Mouse (Mus musculus): Measurements from ENCODE around the gene Zfp143. TPM values are rescaled to one million over a fixed set of nuclear protein-coding genes. Genes with fewer than 3 reads are reported as not detected.
"Not testable (repeated sequence)": the region's sequence is repeated elsewhere in the genome, so short reads cannot be mapped to it uniquely, and the experiment has no call there.

Zfp143 gene
- total and polyA plus RNA-seq, 2 experiments: 6.5 to 6.6 TPM

DNA sequence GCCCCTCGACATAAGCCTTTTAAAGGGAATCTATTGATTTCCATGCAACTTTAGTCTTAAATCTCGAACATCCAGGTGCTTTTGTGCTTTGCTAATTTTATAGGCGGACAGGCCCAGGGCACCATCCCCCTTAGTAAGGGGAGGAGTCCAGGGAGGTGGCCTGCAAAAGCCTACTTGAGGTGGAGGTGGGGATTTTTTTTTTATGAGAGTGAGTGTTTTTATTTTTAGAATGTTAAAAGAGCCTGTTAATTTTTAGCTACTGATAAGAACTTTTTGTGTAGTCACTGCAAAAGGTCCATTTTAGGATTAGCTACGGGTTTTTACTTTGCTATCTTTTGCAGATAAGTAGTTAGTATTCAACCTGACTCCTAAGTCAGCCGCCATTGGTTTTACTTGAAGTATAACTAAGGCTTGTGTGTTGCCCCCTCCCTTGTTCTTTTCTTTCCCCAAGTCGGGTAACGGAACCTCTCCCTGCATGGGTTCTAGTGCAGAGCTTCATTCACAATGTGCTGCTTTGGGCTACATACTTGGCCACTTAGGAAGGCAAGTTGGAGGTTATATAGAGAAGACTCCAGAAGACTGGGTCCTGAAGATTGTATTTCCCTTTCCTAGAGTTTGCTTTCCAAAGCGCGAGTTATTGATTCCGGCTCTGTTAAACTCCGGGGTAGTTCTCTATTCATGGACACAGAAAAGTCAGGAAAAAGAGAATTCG is 63.0 kb downstream of the Zfp143 start:
- peak overlapping the region; percentile 96 for H3K27ac ChIP-seq (replicated peaks; ENCODE audit: insufficient read depth, low read depth, low read length)
- DNase-seq (ENCODE audit: extremely low read depth, low read depth, low spot score): peak; percentile 88
- peak overlapping the region; percentile 91 for H3K4me3 ChIP-seq (ENCODE audit: insufficient read depth, low read depth, low read length)
- H3K4me1 ChIP-seq (ENCODE audit: control insufficient read depth, insufficient read depth, low read length): peaks cover 8% of the 10 kb centered on the region
- 9% methylated on average over 12 of the region's 12 CpGs for WGBS
- H3K79me2 ChIP-seq (ENCODE audit: control insufficient read depth, insufficient read depth, low read length): no peaks in the 10 kb centered on the region
- peaks cover 3% of the 10 kb centered on the region; the same call in 1 of the 2 replicates for H3K36me3 ChIP-seq (ENCODE audit: control insufficient read depth, insufficient read depth, low read length)
- no peaks in the 10 kb centered on the region for H3K27me3 ChIP-seq (ENCODE audit: control insufficient read depth, insufficient read depth, low read length)
- H3K9ac ChIP-seq (ENCODE audit: low read depth, low read length): peak overlapping the region; percentile 83
- TF ChIP-seq CTCF (IDR thresholded peaks at IDR 0.05; ENCODE audit: low read depth, low read length) (no peak), POLR2A (IDR thresholded peaks at IDR 0.05; ENCODE audit: extremely low read depth, insufficient read depth, low read length) (no peak)

DNA sequence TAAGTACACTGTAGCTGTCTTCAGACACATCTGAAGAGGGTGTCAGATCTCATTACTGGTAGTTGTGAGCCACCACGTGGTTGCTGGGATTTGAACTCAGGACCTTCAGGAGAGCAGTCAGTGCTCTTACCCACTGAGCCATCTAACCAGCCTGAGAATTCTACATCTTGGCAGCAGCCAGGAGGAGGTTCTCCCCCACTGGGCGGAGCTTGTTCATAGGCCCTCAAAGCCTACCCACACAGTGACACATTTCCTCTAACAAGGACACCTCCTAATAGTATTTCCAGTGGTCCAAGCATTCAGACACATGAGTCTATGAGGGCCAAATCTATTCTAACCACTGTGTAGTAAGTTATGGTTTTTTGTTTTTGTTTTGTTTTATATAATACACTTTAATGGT is 67.5 kb downstream of the Zfp143 start:
- DNase-seq (ENCODE audit: extremely low read depth, low read depth, low spot score): no peak
- Histone ChIP-seq H3K4me3 (ENCODE audit: insufficient read depth, low read depth, low read length) (no peak overlapping the region), H3K79me2 (ENCODE audit: control insufficient read depth, insufficient read depth, low read length) (no peaks in the 10 kb centered on the region), H3K9ac (ENCODE audit: low read depth, low read length) (no peak overlapping the region), H3K27ac (replicated peaks; ENCODE audit: insufficient read depth, low read depth, low read length) (no peak overlapping the region), H3K4me1 (ENCODE audit: control insufficient read depth, insufficient read depth, low read length) (peaks cover 3% of the 10 kb centered on the region; the same call in 1 of the 2 replicates), H3K36me3 (ENCODE audit: control insufficient read depth, insufficient read depth, low read length) (peaks cover 7% of the 10 kb centered on the region), H3K27me3 (ENCODE audit: control insufficient read depth, insufficient read depth, low read length) (no peaks in the 10 kb centered on the region)
- TF ChIP-seq POLR2A (IDR thresholded peaks at IDR 0.05; ENCODE audit: extremely low read depth, insufficient read depth, low read length) (no peak), CTCF (IDR thresholded peaks at IDR 0.05; ENCODE audit: low read depth, low read length) (no peak)
- 86% methylated on average over 2 of the region's 2 CpGs for WGBS

DNA sequence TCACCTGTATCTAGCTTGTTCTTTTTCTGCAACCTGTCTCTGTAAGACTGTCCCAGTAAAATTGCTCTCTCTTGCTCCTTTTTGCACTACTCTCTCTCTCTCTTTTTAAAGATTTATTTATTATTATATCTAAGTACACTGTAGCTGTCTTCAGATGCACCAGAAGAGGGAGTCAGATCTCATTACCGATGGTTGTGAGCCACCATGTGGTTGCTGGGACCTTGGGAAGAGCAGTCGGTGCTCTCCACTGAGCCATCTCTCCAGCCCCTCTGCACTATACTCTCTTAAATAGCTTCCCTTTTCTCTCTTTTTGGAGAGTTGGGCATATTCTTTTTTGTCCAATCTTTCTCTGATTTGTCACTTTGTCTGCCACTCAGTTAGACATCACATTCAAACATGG is 71.3 kb downstream of the Zfp143 start:
- H3K4me3 ChIP-seq (ENCODE audit: insufficient read depth, low read depth, low read length); H3K9ac ChIP-seq (ENCODE audit: low read depth, low read length); H3K27me3 ChIP-seq (ENCODE audit: control insufficient read depth, insufficient read depth, low read length); H3K79me2 ChIP-seq (ENCODE audit: control insufficient read depth, insufficient read depth, low read length); H3K27ac ChIP-seq (replicated peaks; ENCODE audit: insufficient read depth, low read depth, low read length); DNase-seq (ENCODE audit: extremely low read depth, low read depth, low spot score); H3K4me1 ChIP-seq (ENCODE audit: control insufficient read depth, insufficient read depth, low read length): not testable (repeated sequence)
- peaks cover 16% of the 10 kb centered on the region for H3K36me3 ChIP-seq (ENCODE audit: control insufficient read depth, insufficient read depth, low read length)
- 87% methylated on average over 2 of the region's 2 CpGs for WGBS

DNA sequence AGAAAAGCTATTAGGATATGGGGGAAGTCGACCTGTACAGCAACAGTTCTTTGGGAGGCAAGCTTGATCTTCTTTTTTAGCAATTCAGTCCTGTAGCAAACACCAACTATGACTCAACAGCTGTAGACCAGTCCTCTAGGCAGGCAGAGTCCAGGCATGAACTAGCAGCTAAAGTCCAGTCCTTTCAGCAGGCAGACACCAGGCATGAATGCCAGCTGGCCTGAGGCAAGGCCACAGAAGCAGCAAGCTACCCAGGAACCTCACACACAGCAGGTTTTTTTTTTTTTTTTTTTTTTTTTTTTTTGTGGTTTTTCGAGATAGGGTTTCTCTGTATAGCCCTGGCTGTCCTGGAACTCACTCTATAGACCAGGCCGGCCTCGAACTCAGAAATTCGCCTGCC is 73.0 kb downstream of the Zfp143 start:
- peak; percentile 96 for DNase-seq (ENCODE audit: extremely low read depth, low read depth, low spot score)
- TF ChIP-seq POLR2A (IDR thresholded peaks at IDR 0.05; ENCODE audit: extremely low read depth, insufficient read depth, low read length): no peak
- no peak for TF ChIP-seq CTCF (IDR thresholded peaks at IDR 0.05; ENCODE audit: low read depth, low read length)
- peaks cover 19% of the 10 kb centered on the region for H3K36me3 ChIP-seq (ENCODE audit: control insufficient read depth, insufficient read depth, low read length)

DNA sequence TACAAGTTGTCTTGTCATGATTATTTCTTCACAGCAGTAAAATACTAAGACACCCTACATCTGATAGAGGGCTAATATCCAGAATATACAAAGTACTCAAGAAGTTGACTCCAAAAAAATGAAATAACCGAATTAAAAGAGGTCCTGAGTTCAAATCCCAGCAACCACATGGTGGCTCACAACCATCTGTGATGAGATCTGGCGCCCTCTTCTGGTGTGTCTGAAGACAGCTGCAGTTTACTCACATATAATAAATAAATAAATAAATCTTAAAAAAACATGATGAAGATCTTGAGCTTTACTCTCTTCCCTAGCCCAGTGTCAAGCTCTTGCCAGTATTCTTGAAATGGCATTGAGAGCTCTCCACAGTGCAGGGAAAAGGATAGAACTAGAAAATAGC is 77.5 kb downstream of the Zfp143 start:
- H3K4me3 ChIP-seq (ENCODE audit: insufficient read depth, low read depth, low read length): no peak overlapping the region
- no peak for TF ChIP-seq CTCF (IDR thresholded peaks at IDR 0.05; ENCODE audit: low read depth, low read length)
- no peak for TF ChIP-seq POLR2A (IDR thresholded peaks at IDR 0.05; ENCODE audit: extremely low read depth, insufficient read depth, low read length)
- no peaks in the 10 kb centered on the region for H3K27me3 ChIP-seq (ENCODE audit: control insufficient read depth, insufficient read depth, low read length)
- no peak for DNase-seq (ENCODE audit: extremely low read depth, low read depth, low spot score)
- H3K27ac ChIP-seq (replicated peaks; ENCODE audit: insufficient read depth, low read depth, low read length): no peak overlapping the region
- H3K36me3 ChIP-seq (ENCODE audit: control insufficient read depth, insufficient read depth, low read length): peaks cover 42% of the 10 kb centered on the region
- 88% methylated on average over 2 of the region's 2 CpGs for WGBS
- H3K79me2 ChIP-seq (ENCODE audit: control insufficient read depth, insufficient read depth, low read length): no peaks in the 10 kb centered on the region
- no peak overlapping the region for H3K9ac ChIP-seq (ENCODE audit: low read depth, low read length)
- no peaks in the 10 kb centered on the region for H3K4me1 ChIP-seq (ENCODE audit: control insufficient read depth, insufficient read depth, low read length)

More for the DNA sequence above, 73.0 kb downstream of the Zfp143 start:
- Histone ChIP-seq H3K79me2 (ENCODE audit: control insufficient read depth, insufficient read depth, low read length) (no peaks in the 10 kb centered on the region), H3K4me1 (ENCODE audit: control insufficient read depth, insufficient read depth, low read length) (no peaks in the 10 kb centered on the region; the same call in 1 of the 2 replicates), H3K4me3 (ENCODE audit: insufficient read depth, low read depth, low read length) (no peak overlapping the region), H3K27ac (replicated peaks; ENCODE audit: insufficient read depth, low read depth, low read length) (peak overlapping the region; percentile 54), H3K9ac (ENCODE audit: low read depth, low read length) (no peak overlapping the region), H3K27me3 (ENCODE audit: control insufficient read depth, insufficient read depth, low read length) (no peaks in the 10 kb centered on the region)
- WGBS: 70% methylated on average over 5 of the region's 5 CpGs

DNA sequence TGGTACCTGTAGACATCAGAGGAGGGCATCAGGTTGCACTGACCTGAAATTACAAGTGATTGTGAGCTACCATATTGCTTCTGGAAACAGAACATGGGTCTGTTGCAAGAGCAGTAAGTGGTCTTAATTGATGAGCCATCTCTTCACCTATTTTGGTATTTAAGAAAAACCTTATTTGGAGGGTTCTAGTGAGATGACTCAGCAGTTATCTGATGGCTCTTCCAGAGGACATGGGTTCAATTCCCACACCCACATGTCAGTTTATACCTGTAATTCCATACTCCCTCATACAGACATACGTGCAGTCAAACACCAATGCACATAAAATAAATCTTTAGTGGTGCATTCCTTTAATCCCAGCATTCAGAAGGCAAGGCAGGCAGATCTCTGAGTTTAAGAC is 82.8 kb downstream of the Zfp143 start:
- no peak overlapping the region for H3K4me3 ChIP-seq (ENCODE audit: insufficient read depth, low read depth, low read length)

More for the DNA sequence above, 82.8 kb downstream of the Zfp143 start:
- H3K9ac ChIP-seq (ENCODE audit: low read depth, low read length): no peak overlapping the region
- H3K36me3 ChIP-seq (ENCODE audit: control insufficient read depth, insufficient read depth, low read length): peaks cover 28% of the 10 kb centered on the region
- DNase-seq (ENCODE audit: extremely low read depth, low read depth, low spot score): no peak
- no peaks in the 10 kb centered on the region; the same call in 1 of the 2 replicates for H3K4me1 ChIP-seq (ENCODE audit: control insufficient read depth, insufficient read depth, low read length)
- H3K27me3 ChIP-seq (ENCODE audit: control insufficient read depth, insufficient read depth, low read length): no peaks in the 10 kb centered on the region
- H3K79me2 ChIP-seq (ENCODE audit: control insufficient read depth, insufficient read depth, low read length): no peaks in the 10 kb centered on the region
- WGBS: 100% methylated on average over 1 of the region's 1 CpGs
- no peak overlapping the region for H3K27ac ChIP-seq (replicated peaks; ENCODE audit: insufficient read depth, low read depth, low read length)
- TF ChIP-seq POLR2A (IDR thresholded peaks at IDR 0.05; ENCODE audit: extremely low read depth, insufficient read depth, low read length) (no peak), CTCF (IDR thresholded peaks at IDR 0.05; ENCODE audit: low read depth, low read length) (no peak)

Other genes with a start within 250 kb of the Zfp143 start
- under 0.01 TPM in 1 of 2 replicates, not detected in the other for gene Scube2, start 195.5 kb upstream of the Zfp143 start, total RNA-seq (2014; rRNA removed)
- not detected in 2 replicates for gene Scube2, start 195.5 kb upstream of the Zfp143 start, polyA plus RNA-seq (2012; rRNA removed)
- gene Dennd5a, start 100.7 kb upstream of the Zfp143 start, total RNA-seq (2014; rRNA removed): 25.5 and 26.2 TPM in 2 replicates
- gene Dennd5a, start 100.7 kb upstream of the Zfp143 start, polyA plus RNA-seq (2012; rRNA removed): 17.4 and 24.1 TPM in 2 replicates
- gene Tmem41b, start 74.3 kb upstream of the Zfp143 start, total RNA-seq (2014; rRNA removed): 42.9 and 43.1 TPM in 2 replicates
- 21.1 and 21.6 TPM in 2 replicates for gene Tmem41b, start 74.3 kb upstream of the Zfp143 start, polyA plus RNA-seq (2012; rRNA removed)
- 59.8 and 65.7 TPM in 2 replicates for gene Ipo7, start 42.9 kb upstream of the Zfp143 start, total RNA-seq (2014; rRNA removed)
- gene Ipo7, start 42.9 kb upstream of the Zfp143 start, polyA plus RNA-seq (2012; rRNA removed): 12.8 and 14.8 TPM in 2 replicates
- 4.1 and 5.3 TPM in 2 replicates for gene Wee1, start 60.8 kb downstream of the Zfp143 start, total RNA-seq (2014; rRNA removed)
- gene Wee1, start 60.8 kb downstream of the Zfp143 start, polyA plus RNA-seq (2012; rRNA removed): 0.40 and 0.51 TPM in 2 replicates
- gene Swap70, start 160.5 kb downstream of the Zfp143 start, total RNA-seq (2014; rRNA removed): 9.7 and 10.5 TPM in 2 replicates
- gene Swap70, start 160.5 kb downstream of the Zfp143 start, polyA plus RNA-seq (2012; rRNA removed): 2.2 and 2.8 TPM in 2 replicates